Mouse (Mus musculus) urinary bladder, postnatal 36 days (tissue): ENCODE results near the gene Wdr93.
"Not testable (repeated sequence)": the region's sequence is repeated elsewhere in the genome, so short reads cannot be mapped to it uniquely, and the experiment has no call there.

Source experiments
- DNase-seq, 2 experiments: peaks; one replicate each; pipeline ENCODE4 v3.0.0; 2022; ENCODE audit warnings: low spot score in 2 of 2, mixed read lengths in 1 of 2

Gene Wdr93

GRCm38 (mm10) chr7:79747659-79748058 is 4.7 kb downstream of the Wdr93 start:
- DNase-seq = no peak

- DNase-seq = no peak
Measured at GRCm38 (mm10) chr7:79749511-79749910, 6.5 kb downstream of the Wdr93 start.

DNA sequence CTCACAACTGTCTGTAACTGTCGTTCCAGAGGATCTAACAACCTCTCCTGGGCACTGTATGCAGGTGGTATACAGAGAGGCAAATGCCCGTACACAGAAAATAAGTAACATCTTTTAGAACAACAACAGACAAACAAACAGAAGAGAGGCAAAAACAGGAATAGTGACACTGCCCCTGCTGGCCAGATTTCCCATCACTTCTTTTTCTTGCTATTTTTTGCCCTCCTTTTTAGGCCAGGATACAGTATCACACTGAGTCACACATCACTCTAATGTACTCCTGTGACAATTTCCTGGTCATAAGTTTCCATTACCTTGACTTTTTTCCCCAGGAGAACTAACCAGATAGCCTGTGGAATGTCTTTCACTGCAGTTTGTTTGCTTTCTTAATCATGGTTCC is 13.4 kb downstream of the Wdr93 start:
- no peak for DNase-seq

GRCm38 (mm10) chr7:79758176-79758575 is 15.2 kb downstream of the Wdr93 start:
- peak in 1 of 2 experiments; percentile 58 for DNase-seq

DNA sequence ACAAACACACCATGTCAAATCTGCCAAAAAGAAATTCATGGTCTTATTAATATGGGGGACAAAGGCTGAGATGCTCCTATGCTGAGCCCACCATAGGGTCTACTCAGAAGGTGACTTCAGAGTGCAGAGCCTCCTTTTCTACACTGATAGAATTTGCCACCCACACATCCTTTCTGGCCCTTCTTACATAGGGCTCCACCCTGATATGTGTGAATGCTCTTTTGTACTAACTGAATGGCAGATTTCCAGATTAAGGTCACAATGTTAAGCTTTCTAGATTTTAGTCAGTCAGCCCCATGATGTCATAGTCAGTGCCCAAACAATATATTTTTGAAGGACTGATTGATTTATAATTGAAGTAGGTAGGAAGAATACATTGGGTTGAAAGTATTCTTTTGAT is 16.8 kb downstream of the Wdr93 start:
- no peak for DNase-seq

DNA sequence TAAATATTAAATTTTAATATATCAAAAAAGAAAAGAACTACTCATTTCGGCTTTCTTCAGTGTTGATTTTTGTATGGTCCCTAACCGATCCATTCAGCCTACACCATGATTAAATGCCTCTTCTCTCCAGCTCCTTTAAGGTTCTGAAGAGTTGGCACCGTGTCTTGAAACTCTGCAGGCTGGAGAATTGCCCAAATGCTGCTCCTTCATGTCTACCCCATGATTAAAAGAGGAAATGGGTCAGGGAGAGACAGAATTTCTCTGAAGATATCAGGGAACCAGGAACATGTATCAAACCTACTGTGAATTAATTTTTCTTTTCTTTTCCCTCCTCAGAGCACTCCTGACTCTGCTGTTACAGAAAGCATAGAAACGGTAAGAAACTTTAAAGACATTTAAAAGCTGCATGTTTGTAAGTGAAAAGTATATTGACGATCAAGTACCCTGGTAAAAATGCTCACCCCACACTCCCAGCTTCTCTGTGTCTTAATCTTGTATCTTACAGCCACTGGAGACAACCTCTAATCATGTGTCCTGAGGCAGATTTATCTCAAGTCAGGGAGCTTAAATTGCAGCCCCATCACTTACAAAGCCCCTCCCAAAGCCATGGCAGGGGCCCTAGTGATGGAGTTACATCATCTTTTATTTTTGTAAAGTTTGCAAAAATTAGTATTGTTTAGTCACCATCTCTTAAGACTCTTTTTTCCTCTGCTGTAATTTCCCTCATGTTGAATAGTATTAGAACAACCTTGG is 18.3 kb downstream of the Wdr93 start:
- DNase-seq = no peak

GRCm38 (mm10) chr7:79762106-79762505 is 19.1 kb downstream of the Wdr93 start:
- DNase-seq = no peak

- no peak for DNase-seq
Measured at GRCm38 (mm10) chr7:79765991-79766390, 23.0 kb downstream of the Wdr93 start.

- no peak for DNase-seq
Measured at GRCm38 (mm10) chr7:79769664-79770063, 26.7 kb downstream of the Wdr93 start.

DNA sequence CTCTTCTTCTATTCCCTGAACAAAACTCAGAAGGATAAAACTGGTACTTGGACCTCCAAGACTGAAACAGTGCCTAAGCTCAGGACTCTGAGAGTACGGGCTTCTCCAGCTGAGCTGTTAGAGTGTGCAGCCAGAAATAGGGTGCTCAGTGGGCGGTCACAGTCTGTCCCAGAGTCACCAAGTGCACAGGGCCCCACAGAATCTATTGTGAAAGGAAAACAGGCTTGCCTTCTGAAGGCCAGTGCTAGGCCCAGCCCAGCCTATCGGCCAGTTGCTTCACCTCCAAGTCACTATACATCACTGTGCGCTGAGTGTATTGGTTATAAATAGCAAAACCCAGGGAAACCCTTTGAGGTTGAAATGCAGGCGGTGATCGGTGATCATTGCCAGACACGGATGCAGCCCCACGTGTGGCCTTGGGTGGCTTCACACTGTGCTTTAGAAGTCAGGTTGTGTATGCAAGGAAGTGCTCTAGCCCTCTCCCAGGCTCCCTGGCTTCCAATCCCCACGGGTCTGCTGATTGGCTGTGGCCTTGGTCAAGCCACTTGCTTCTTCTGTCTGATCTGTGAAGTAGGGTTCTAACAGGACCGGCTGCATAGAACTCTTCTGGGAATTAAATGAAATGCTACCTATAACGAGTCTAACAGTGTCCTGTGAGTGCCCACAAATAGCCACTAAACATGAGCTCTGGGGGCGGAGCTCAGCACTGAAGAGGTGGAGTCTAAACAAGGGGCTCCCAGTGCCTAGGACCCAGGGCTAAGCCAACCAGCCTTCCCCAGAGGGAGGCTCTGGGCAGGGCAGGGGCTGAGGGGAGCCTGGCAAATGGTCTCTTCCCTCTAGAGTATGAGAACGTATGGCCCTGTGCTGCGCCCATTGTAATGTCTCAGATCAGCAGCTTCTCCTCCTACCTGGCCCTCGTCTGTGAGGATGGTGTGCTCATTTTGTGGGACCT is 28.9 kb downstream of the Wdr93 start:
- DNase-seq = no peak

GRCm38 (mm10) chr7:79780647-79781626 is 38.0 kb downstream of the Wdr93 start:
- peak; percentile 59 to 75 for DNase-seq

DNA sequence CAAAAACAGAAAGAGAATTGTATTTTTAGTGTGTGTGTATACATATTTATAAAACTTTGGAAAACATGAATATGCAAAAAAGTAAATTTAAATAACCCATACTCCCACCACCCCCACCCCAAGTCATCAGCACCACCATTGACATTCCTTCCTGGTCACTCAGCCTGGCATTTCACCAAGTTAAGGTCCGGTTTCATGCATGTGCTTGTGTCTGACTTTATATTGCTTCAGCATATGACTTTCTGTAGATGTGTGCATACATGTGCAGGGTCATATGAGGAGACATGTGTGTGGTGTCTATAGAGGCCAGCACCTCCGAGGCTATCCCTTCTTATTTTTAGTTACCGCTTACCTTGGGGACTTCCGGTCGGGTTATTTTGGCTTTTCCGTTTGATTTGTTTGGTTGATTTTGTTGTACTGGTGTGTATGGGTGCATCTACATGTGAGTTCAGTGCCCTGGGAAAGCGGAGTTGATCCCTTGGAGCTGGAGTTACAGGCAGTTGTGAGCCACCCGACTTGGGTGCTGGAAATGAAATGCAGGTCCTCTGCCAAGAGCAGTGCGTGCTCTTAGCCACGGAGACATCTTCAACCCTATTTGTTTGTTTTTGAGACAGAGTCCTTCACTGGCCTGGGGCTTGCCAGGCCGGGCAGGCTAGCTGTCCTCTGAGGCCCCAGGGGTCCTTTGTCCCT is 39.0 kb downstream of the Wdr93 start:
- DNase-seq = no peak

DNA sequence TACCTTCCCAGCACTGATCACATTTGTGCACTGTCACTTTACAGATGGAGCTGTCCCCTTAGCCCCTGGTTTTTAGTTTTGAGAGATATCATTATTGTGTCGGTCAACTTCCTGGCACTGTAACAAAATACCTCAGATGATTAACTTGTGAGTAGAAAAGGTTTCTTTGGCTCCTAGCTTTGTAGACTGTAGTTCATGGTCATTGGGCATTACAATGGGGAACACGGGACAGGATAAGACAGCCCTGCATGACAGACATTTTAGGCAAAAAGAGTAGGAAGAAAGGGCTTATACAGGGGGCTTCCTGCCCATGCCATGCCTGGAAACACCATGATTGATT is 39.5 kb downstream of the Wdr93 start:
- DNase-seq = no peak

GRCm38 (mm10) chr7:79786295-79786694 is 43.3 kb downstream of the Wdr93 start:
- peak; percentile 60 to 65 for DNase-seq

GRCm38 (mm10) chr7:79789812-79790211 is 46.8 kb downstream of the Wdr93 start:
- DNase-seq = not testable (repeated sequence)

- no peak for DNase-seq
Measured at GRCm38 (mm10) chr7:79792635-79793421, 49.9 kb downstream of the Wdr93 start.

DNA sequence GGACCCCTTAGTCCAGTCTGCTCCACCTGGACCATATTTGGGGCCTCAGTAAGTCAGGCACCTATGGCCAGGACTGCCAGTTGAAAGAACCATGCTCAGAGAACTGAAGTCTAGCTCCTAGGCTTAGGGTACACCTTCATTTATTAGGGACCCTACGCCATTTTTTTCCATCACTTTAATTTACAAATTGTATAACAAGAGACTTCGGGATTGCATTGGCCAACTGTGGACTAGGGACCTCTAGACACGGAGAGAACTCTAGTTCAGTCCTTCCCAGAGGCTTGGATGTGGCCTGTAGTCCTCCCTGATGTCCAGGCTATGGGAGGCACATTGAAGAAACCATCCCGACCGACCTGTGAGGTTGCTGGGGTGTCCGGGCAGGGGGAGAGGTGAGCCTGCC is 50.7 kb downstream of the Wdr93 start, which contains the start of gene Mesp1:
Mesp1 (minus strand) TSS at position 101 of the 400 bp plus-strand sequence.
- DNase-seq = no peak

DNA sequence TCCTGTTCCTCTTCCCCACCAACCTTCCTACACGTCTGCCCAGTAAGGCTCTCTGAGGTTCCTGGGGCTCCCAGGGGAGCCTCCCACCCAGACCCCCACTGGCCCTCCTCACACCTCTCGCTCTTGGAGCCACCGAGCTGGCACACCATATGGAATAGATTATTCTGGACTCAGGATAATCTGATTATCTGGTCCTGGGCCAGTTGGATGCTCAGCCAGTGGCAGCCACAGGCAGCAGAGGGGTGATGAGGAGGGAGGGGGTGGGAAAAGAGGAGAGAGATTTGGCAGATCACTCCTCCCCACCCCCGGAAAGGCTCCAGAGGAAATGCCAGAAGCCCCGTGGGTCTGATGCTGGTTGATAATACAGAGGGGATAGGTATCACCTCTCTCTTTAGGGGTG is 55.6 kb downstream of the Wdr93 start:
- DNase-seq = no peak

DNA sequence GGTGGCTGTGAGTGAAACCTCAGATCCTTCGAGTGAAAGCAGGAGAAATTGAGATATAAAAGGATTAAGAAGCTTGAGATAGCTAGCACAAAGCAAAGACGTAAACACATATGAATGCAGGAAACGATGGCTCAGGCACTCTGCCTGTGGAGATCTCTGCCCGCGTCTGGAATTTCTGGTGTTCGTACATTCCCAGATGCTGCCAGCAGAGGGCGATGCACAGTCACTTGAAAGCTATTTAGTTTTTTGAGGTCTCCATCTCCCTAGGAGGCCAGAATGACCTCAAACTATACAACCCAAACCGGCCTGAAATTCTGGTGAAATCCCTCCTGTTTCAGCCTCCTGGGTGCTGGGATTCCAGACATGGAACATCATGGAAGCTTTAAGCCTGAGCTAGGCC is 56.1 kb downstream of the Wdr93 start:
- peak; percentile 75 to 84 for DNase-seq

- no peak for DNase-seq
Measured at GRCm38 (mm10) chr7:79799506-79799905, 56.5 kb downstream of the Wdr93 start.
